Mouse (Mus musculus) kidney, embryonic 14.5 days (tissue): Measurements from ENCODE around the gene Reln. TPM values are rescaled to one million over a fixed set of nuclear protein-coding genes. Genes with fewer than 3 reads are reported as not detected.

Experiments
- ATAC-seq: fragments of 200-750 bp; cut with Nextera tagmentation; 2 replicates; pipeline ENCODE4 v1.8.0; 2017; ENCODE audit warnings: moderate number of reproducible peaks, mild to moderate bottlenecking, moderate TSS enrichment, moderate library complexity; ENCODE audit not compliant: low FRiP score, low TSS enrichment
- H3K27ac ChIP-seq: fragments of 300-500 bp; sonication (generic); 2 replicates; pipeline ENCODE4 v1.5.1; 2014; ENCODE audit warnings: low read depth, mild to moderate bottlenecking, low read length, moderate library complexity, mixed read lengths
- H3K27me3 ChIP-seq: fragments of 300-500 bp; sonication (generic); 2 replicates; pipeline ENCODE4 v1.6.1; 2014; ENCODE audit warnings: mild to moderate bottlenecking, low read length; ENCODE audit not compliant: control insufficient read depth, insufficient read depth
- H3K36me3 ChIP-seq: fragments of 300-500 bp; sonication (generic); 2 replicates; pipeline ENCODE4 v1.6.1; 2014; ENCODE audit warnings: low read length, mixed read lengths; ENCODE audit not compliant: control insufficient read depth, insufficient read depth
- H3K4me1 ChIP-seq: fragments of 300-500 bp; sonication (generic); 2 replicates; pipeline ENCODE4 v1.6.1; 2014; ENCODE audit warnings: low read length, mixed read lengths; ENCODE audit not compliant: control insufficient read depth, insufficient read depth
- H3K4me2 ChIP-seq: fragments of 300-500 bp; sonication (generic); replicated peaks from 2 replicates; pipeline ENCODE4 v1.6.1; 2014; ENCODE audit warnings: low read depth, mild to moderate bottlenecking, low read length
- H3K4me3 ChIP-seq: fragments of 300-500 bp; sonication (generic); 2 replicates; pipeline ENCODE4 v1.5.1; 2014; ENCODE audit warnings: mild to moderate bottlenecking, low read length
- H3K9ac ChIP-seq: fragments of 300-500 bp; sonication (generic); 2 replicates; pipeline ENCODE4 v1.6.1; 2014; ENCODE audit warnings: low read depth, mild to moderate bottlenecking, low read length, moderate library complexity
- H3K9me3 ChIP-seq: fragments of 300-500 bp; sonication (generic); 2 replicates; pipeline ENCODE4 v1.6.1; 2016; ENCODE audit warnings: low read length; ENCODE audit not compliant: control insufficient read depth
- WGBS: fragments of 180-500 bp; shearing (Covaris S2); extraction: QIAGEN DNeasy Blood & Tissue Kit; methylation state at CpG from one replicate; pipeline ENCODE4 v1.1.7; 2014; 5-methylcytosine and 5-hydroxymethylcytosine counted together
- polyA plus RNA-seq: library from polyadenylated mRNA; unstranded; fragments of >200 nt; fragmentation: Nextera tagmentation; extraction: Ambion mirVana; gene quantifications from 2 replicates; pipeline ENCODE4 v1.2.1, GENCODE M21; 2014

The Reln gene
- polyA plus RNA-seq, 1 experiment from 2014 or later: 16.7 TPM

DNA sequence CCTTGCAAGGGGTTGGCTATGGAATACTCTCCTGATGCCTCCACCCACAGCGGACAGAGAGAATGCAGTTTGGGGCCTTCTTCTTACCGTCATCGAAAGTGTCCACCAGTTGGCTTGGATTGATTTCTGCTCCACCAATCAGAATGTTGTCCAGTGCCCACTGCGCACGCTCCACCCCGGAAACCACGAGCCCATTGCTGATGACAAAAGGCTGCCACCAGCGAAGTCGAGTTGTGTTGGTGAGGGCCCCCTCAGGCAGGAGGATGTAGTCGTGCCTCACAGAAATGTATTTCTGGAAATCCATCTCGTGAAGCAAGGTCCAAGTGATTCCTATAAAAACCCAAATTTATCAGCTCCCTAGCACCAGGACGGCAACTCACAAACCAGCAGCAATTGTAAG is 433.8 kb downstream of the Reln start:
- WGBS: 93% methylated on average over 12 of the region's 12 CpGs
- no peak for ATAC-seq
- H3K9me3 ChIP-seq: no peaks in the 10 kb centered on the region
- H3K27ac ChIP-seq: no peak overlapping the region
- H3K4me3 ChIP-seq: no peak overlapping the region
- no peaks in the 10 kb centered on the region for H3K36me3 ChIP-seq
- no peak overlapping the region for H3K9ac ChIP-seq
- H3K27me3 ChIP-seq: no peaks in the 10 kb centered on the region
- H3K4me2 ChIP-seq: no peak overlapping the region
- no peaks in the 10 kb centered on the region for H3K4me1 ChIP-seq

DNA sequence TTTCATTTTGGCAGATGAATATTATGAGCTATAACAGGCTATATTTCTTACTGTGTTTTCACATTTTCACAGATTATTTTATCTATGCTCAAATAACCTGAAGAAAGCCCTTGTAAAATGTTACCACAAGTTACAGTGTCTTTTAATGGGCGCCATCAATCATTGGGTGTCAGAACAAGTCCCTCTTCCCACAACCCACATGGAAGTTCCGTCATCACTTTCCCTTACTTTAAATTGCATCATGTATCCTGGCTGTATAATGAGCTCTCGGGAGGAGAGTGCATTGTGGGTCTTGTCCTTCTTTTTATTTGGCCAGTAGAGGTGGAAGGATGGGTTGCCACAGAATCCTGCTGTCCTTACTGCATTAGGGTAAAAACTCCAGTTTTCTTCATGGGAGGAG is 434.8 kb downstream of the Reln start:
- Histone ChIP-seq H3K4me2 (no peak overlapping the region), H3K9me3 (no peaks in the 10 kb centered on the region), H3K4me3 (no peak overlapping the region), H3K36me3 (no peaks in the 10 kb centered on the region), H3K4me1 (no peaks in the 10 kb centered on the region), H3K9ac (no peak overlapping the region), H3K27me3 (no peaks in the 10 kb centered on the region), H3K27ac (no peak overlapping the region)
- 67% methylated on average over 3 of the region's 3 CpGs for WGBS
- no peak for ATAC-seq

DNA sequence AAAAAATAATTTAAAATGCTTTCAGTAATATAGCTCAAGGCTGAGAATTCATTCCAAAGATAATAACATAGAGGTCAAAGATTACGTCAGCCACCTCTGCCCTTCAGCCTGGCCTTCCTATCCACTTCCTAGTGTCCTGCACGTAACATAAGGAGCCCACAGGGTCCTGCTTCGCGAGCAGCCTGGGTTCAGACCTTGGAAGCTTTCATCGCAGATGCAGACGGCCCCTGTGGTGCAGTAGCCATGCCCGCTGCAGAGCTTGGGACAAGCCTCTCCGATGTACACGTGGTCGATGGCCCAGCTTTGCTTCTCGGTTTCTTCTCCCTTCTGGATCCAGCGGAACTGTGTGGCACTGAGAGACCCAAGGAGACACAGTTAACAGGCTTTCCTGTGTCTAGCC is 443.1 kb downstream of the Reln start:
- Histone ChIP-seq H3K27me3 (no peaks in the 10 kb centered on the region), H3K36me3 (no peaks in the 10 kb centered on the region), H3K27ac (no peak overlapping the region), H3K9me3 (no peaks in the 10 kb centered on the region), H3K4me3 (no peak overlapping the region), H3K4me2 (no peak overlapping the region), H3K4me1 (no peaks in the 10 kb centered on the region), H3K9ac (no peak overlapping the region)
- 69% methylated on average over 12 of the region's 12 CpGs for WGBS
- ATAC-seq: no peak

DNA sequence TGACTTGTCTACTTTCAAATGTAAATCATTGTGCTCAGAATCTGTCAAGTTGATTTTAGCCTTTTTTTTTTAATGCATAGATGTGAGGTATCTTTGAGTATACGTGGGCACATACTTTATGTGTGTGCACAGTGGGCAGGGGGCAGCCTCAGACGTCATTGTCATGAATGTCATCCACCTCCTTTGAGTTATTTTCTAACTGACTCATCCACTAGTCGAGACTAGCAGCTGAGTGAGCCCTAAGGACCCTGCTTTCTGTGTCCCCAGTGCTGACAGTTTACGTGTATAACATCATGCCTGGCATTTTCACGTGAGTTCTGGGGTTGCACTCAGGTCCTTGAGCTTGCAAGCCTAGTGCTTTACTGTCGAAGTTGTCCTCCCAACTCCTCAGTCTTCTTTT is 443.6 kb downstream of the Reln start:
- ATAC-seq: no peak
- H3K4me1 ChIP-seq: no peaks in the 10 kb centered on the region
- H3K27me3 ChIP-seq: no peaks in the 10 kb centered on the region
- H3K36me3 ChIP-seq: no peaks in the 10 kb centered on the region
- WGBS: 64% methylated on average over 6 of the region's 6 CpGs
- no peak overlapping the region for H3K4me2 ChIP-seq
- no peak overlapping the region for H3K9ac ChIP-seq
- no peaks in the 10 kb centered on the region for H3K9me3 ChIP-seq
- no peak overlapping the region for H3K27ac ChIP-seq
- H3K4me3 ChIP-seq: no peak overlapping the region

DNA sequence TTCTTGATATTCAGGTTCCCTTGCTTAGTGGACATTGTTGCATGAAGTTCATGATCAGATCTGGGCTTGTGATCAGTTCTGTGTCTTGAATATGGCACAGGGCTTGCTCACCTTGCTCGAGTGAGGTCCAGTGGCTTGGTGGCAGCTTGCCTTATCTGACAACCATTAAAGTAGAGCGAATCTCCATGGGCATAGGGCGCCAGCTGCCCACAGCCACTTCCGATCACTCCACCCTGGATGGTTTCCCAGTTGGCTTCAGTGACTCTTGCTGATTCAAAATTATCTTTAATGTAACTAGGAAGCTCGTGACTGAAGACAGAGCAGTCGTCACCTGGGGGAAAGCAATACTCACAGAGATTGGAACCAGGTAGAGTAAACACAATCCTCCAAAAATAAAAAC is 445.6 kb downstream of the Reln start:
- H3K27me3 ChIP-seq: no peaks in the 10 kb centered on the region
- no peak overlapping the region for H3K27ac ChIP-seq
- ATAC-seq: no peak
- WGBS: 83% methylated on average over 6 of the region's 6 CpGs
- no peaks in the 10 kb centered on the region for H3K36me3 ChIP-seq
- no peaks in the 10 kb centered on the region for H3K4me1 ChIP-seq
- no peak overlapping the region for H3K4me2 ChIP-seq
- no peaks in the 10 kb centered on the region for H3K9me3 ChIP-seq
- H3K4me3 ChIP-seq: no peak overlapping the region
- H3K9ac ChIP-seq: no peak overlapping the region

DNA sequence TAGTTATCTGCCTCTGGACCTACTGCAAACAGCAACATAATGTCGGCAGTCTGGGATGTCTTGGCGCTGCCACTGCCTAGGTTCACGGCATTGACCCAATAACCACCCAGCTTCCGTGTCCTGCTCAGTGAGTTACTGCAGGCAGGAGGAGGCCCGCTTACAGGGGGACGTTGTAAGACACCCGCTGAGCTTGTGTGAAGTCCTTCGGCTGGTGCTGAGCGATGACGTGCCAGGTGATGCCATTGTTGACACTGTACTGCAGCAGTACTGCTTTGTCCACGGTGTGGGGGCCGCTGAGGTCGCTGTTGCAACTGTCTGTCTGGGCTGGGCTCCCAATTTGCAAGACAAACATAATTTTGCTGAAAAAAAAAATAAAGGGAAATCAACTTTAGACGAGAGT is 447.9 kb downstream of the Reln start:
- Histone ChIP-seq H3K36me3 (no peaks in the 10 kb centered on the region), H3K27ac (no peak overlapping the region), H3K9ac (no peak overlapping the region), H3K4me2 (no peak overlapping the region), H3K27me3 (no peaks in the 10 kb centered on the region), H3K4me3 (no peak overlapping the region), H3K9me3 (no peaks in the 10 kb centered on the region), H3K4me1 (no peaks in the 10 kb centered on the region)
- WGBS: 73% methylated on average over 14 of the region's 14 CpGs
- ATAC-seq: no peak

DNA sequence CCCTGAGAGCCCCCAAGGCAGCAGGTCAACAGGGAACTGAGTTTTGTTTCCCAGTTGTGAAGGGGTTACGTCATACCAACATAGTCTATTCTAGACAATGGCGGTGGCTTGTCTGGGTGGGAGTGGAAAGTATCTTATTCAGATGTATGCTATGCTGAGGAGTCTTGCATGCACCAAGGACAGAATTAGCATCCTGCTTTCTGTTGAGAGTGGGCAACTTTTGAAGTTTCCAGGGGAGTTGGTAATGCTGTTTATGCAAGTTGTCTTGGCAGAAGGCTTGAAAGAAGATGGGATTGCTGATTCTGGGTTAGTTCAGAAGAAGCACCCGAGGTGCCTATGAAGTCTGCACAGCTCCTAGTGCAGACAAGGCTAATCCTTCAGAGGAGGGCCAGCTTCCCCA is 450.3 kb downstream of the Reln start:
- Histone ChIP-seq H3K27ac (no peak overlapping the region), H3K9me3 (no peaks in the 10 kb centered on the region), H3K36me3 (no peaks in the 10 kb centered on the region), H3K4me3 (no peak overlapping the region), H3K27me3 (no peaks in the 10 kb centered on the region), H3K4me2 (no peak overlapping the region), H3K9ac (no peak overlapping the region), H3K4me1 (no peaks in the 10 kb centered on the region)
- WGBS: 91% methylated on average over 3 of the region's 3 CpGs
- no peak for ATAC-seq

DNA sequence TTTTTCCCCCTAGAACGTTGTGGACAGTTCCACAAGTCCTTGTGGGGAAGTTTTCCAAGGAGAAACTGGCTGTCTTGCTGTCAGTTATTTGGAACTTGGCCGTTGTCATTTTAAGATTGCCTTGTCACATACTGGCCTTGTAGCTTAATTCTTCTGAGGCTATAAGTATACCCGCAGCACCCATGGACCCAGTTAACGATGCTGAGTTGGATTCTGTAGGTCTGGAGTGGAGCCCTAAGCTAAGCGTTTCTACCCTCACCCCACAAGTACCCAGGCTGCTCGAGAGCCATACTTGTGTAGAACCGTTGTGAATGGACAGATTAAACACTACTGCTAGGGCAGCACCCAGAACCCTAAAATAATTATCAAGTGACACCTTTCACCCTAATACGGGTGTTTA is 477.8 kb downstream of the Reln start:
- no peaks in the 10 kb centered on the region for H3K9me3 ChIP-seq
- H3K36me3 ChIP-seq: no peaks in the 10 kb centered on the region
- H3K27me3 ChIP-seq: peaks cover 3% of the 10 kb centered on the region; the same call in 1 of the 2 replicates
- 64% methylated on average over 8 of the region's 8 CpGs for WGBS
- H3K4me1 ChIP-seq: no peaks in the 10 kb centered on the region
- no peak overlapping the region for H3K27ac ChIP-seq
- ATAC-seq: no peak
- H3K9ac ChIP-seq: no peak overlapping the region
- no peak overlapping the region for H3K4me3 ChIP-seq
- no peak overlapping the region for H3K4me2 ChIP-seq

DNA sequence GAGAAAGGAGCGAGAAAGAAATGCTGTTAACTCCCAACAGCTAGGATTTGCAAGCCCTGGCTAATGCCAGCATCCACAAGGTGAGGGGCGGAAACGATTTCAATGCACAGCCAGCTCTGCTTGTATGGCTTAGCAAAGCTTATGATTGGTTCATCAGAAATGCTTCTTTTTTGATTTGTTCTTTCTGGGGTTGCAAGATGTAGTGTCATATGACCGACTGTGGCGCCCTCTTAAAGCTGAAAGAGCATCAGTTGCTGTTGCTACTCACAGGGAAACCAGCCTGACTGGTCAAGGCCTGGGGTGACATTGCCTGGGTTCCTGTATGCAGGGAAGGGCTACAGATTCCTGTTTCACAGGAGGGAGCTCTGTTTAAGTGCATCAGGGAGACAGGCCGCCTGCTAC is 478.2 kb downstream of the Reln start:
- no peaks in the 10 kb centered on the region for H3K36me3 ChIP-seq
- no peaks in the 10 kb centered on the region for H3K4me1 ChIP-seq
- ATAC-seq: peak; percentile 24; the same call in 1 of the 2 replicates
- H3K27me3 ChIP-seq: peaks cover 3% of the 10 kb centered on the region; the same call in 1 of the 2 replicates
- H3K9me3 ChIP-seq: no peaks in the 10 kb centered on the region
- H3K4me2 ChIP-seq: peak overlapping the region; percentile 39; the same call in 1 of the 2 replicates
- 17% methylated on average over 6 of the region's 6 CpGs for WGBS
- H3K9ac ChIP-seq: no peak overlapping the region
- H3K4me3 ChIP-seq: no peak overlapping the region
- no peak overlapping the region for H3K27ac ChIP-seq
